Mouse (Mus musculus) ZHBTc4 (cell line): ENCODE results near the gene Nhs.

Experiments
- DNase-seq: peaks from one replicate; pipeline ENCODE4 v3.0.0-alpha.2; 2011; ENCODE audit warnings: low read depth, low spot score

Nhs gene

DNA sequence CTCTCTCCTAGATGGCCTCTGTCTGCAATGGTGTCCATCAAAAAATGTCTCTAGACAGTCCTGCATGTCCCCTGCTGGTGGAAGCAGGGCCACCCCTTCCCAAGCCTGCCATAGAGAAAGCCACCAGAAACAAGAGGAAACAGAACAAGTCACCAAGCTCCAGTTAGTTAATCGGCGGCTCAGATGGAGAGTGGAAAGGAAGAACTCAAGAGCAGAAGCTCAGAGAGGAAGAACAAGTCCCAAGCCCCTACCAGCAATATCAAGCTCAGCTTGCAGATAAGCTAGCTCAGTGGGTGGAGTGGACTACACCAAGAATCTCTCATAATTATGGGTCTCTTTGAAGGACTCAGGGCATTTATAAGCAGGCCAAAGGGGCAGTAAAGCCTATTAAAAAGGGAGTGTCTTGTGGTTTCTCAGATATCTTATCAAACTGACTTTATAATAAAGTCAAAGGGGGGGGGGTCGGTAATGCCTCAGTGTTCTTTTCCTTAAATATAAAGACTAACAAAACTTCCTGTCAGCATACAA lies 139.4 kb downstream of the Nhs start:
- no peak for DNase-seq

DNA sequence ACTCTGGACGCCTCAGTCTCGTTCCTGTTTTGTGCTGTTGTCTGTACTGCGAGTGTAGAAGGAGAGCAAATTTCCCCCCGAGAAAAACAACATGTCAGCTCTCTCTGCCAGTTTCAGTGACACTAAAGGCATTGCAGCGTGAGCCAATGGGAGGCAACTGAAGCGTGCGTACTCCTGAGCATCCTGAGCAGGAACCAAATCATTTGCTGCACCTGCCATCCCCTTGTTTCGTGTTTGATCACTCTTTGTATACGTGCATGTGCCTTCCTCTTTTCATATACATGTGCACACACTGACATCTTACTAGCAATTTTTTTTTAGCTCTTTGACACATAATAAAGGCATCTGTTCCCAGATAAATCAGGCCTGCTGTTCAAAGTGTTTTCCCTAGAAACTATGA lies 142.1 kb downstream of the Nhs start:
- no peak for DNase-seq

GRCm38 (mm10) chrX:162012570-162012969 lies 147.0 kb downstream of the Nhs start:
- DNase-seq, result no peak

GRCm38 (mm10) chrX:162009876-162010275 lies 149.7 kb downstream of the Nhs start:
- DNase-seq, result peak; percentile 65

DNA sequence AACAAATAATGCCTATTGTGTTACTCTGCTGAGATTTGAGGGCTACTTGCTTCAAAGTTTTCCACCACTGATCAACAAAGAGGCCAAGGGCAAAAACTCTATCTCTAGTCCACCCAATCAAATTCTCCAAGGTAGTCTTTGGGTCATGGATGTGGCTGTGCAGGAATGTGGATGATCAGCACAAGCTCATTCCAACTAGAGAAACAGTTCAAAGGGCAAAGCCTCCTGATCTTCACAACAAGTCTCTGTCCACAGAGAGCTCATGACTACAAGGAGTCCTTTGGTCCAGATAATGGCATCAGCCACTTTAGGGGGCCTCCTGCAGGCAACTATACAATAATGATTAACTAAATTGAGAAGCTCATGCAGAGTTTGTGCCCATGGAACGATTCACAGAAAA lies 155.7 kb downstream of the Nhs start:
- no peak for DNase-seq

DNA sequence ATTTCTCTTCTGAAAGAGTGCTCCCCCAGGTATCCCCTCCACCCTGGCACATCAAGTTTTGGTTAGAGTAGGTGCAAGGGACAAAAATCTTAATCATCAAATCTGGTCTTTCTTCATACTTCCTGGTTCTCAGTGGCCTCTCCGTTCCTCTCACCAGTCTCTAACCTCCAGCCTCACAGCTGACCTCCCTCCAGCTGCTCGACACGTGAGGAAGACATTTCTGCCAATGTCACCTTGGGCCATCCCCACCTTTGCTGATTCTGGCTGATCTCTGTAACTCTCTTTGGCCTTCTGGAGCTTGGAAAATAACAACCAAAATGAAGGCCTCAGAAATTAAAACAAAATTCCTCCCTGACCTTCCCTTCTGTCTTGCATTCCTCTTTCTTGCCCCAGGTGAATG lies 160.7 kb downstream of the Nhs start:
- DNase-seq, result no peak

GRCm38 (mm10) chrX:161997170-161997795 lies 162.2 kb downstream of the Nhs start:
- DNase-seq, result peak; percentile 16

GRCm38 (mm10) chrX:161990171-161990570 lies 169.4 kb downstream of the Nhs start:
- no peak for DNase-seq

DNA sequence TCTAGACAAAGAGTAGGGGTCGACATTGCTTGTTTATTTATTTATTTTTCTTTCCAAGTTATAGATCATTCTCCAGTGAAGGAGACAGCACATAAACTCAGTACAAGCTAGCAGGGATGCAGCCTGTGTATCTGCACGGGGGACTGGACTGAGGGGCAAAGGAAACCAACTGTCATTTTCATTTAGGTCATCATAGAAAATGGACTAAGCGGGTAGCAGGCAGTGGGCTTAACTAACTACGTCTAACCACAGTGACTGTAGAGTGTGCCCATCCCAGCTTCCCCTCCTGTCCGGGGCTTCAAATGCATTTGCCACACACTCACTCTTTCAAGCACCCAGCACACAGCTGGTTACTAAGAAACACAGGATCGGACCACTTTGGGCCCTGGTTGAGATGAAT lies 174.6 kb downstream of the Nhs start:
- DNase-seq, result no peak

- no peak for DNase-seq
Observed at GRCm38 (mm10) chrX:161981399-161981798, 178.1 kb downstream of the Nhs start.

DNA sequence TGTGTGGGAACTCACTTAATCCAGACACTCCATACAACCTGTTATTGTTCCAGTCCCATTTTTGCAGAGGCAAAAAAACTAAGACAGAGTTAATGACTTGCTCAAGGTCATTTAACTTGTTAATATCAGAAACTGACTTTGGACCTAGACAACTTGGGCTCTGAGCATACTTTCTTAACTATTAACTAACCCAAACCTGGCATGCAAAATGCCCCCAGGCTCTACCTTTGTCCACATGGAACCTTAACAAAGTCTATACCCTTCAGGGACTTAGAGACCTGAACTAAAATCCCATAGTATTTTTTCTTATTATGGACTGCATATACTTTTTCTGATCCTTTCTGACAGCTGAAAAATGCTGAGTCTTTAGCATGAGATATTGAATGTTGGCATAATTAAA lies 179.6 kb downstream of the Nhs start:
- DNase-seq, result no peak

GRCm38 (mm10) chrX:161977236-161977841 lies 182.2 kb downstream of the Nhs start:
- no peak for DNase-seq

GRCm38 (mm10) chrX:161976376-161976775 lies 183.2 kb downstream of the Nhs start:
- DNase-seq, result no peak

- no peak for DNase-seq
Observed at GRCm38 (mm10) chrX:161973572-161973971, 186.0 kb downstream of the Nhs start.

DNA sequence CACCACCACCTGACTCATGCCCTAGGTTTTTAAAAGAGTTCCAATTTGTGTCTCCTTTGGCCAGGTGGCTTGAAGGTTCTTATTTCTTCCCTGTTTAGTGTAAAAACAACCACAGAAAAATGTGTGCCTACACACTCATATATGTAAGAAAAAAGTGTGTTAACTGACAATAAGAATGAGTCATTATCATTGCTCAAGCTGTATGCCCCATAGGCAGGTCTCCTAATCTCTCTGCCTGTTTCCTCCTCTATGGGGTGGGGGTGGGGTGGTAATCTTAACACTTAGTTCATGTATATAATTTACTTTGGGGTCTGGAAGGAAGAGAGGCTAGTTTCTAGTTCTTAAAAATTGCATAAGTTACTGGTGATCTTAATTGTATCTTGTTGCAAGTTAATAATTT lies 186.8 kb downstream of the Nhs start:
- no peak for DNase-seq

- DNase-seq, result no peak
Observed at GRCm38 (mm10) chrX:161971961-161972502, 187.5 kb downstream of the Nhs start.

- DNase-seq, result no peak
Observed at GRCm38 (mm10) chrX:161971131-161971530, 188.4 kb downstream of the Nhs start.

GRCm38 (mm10) chrX:161967692-161968091 lies 191.8 kb downstream of the Nhs start:
- peak; percentile 24 for DNase-seq

- no peak for DNase-seq
Observed at GRCm38 (mm10) chrX:161963372-161963771, 196.2 kb downstream of the Nhs start.

DNA sequence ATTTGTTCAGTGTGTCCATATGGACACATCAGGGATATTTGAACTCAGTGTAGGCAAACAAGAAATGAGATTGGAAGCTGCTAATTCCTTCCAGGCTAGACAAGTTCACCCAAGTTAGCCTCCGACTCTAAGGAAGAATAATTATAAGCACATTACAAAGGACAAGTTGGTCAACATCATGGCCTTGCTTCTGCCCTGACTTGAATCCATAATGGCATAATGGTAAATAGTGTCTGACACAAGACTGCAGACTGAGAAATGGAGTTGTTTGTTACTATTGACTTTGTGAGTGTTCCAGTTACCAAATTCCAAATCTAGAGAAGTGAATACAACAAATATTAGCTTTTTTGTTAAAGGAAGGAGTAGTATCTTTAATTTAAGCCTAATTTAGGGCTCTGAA lies 196.7 kb downstream of the Nhs start:
- DNase-seq, result no peak

- DNase-seq, result no peak
Observed at GRCm38 (mm10) chrX:161961756-161962155, 197.8 kb downstream of the Nhs start.

- no peak for DNase-seq
Observed at GRCm38 (mm10) chrX:161961176-161961575, 198.4 kb downstream of the Nhs start.

GRCm38 (mm10) chrX:161952356-161952755 lies 207.2 kb downstream of the Nhs start:
- DNase-seq, result no peak
